Mouse (Mus musculus) induced T-regulatory cell, adult 2 months (primary cell): ENCODE results near the gene Pin1rt1.
A peak's percentile ranks its signal among the peaks of the same experiment; 100 is the strongest.

Experiments
- DNase-seq: peaks from one replicate; pipeline ENCODE4 v3.0.0-alpha.2; 2012; ENCODE audit warnings: low read depth

Pin1rt1 gene

DNA sequence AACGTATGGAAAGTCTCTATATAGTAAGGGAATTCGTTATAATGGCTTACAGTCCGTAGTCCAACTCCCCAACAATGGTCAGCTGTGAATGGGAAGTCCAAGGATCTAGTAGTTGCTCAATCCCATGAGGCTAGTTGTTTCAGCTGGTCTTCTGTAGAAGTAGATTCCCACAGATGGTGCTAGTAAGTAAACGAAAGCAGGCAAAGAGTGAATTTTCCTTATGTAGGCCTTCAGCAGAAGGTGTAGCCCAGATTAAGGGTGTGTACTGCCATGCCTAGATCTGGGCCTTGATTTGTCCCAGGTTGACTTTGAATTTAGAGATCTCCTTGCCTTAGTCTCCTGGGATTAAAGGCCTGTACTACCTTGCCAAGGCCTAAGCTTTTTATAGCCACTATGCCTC is at the start of gene Pin1rt1:
Gene Pin1rt1, minus strand, starts transcription at position 101 of the 400 bp plus-strand sequence.
- no peak for DNase-seq

DNA sequence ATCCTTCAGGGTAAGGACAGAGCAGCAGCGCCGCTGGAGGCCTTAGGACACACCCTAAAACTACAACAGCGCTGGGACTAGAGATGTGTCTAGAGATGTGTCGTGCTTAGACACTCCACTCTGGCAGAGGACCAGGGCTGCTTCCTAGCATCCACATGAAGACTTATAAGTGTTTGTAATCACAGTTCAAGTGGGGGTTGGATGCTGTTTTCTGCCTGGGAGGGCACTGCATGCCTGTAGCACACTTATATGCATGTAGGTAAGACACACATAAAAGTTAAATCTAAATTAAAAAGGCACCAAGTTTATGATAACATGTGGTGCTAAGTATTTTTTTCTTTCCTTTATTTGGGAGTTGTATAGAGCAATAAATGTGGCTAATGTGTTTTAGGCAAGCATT is 47.8 kb upstream of the Pin1rt1 start:
- DNase-seq: no peak

DNA sequence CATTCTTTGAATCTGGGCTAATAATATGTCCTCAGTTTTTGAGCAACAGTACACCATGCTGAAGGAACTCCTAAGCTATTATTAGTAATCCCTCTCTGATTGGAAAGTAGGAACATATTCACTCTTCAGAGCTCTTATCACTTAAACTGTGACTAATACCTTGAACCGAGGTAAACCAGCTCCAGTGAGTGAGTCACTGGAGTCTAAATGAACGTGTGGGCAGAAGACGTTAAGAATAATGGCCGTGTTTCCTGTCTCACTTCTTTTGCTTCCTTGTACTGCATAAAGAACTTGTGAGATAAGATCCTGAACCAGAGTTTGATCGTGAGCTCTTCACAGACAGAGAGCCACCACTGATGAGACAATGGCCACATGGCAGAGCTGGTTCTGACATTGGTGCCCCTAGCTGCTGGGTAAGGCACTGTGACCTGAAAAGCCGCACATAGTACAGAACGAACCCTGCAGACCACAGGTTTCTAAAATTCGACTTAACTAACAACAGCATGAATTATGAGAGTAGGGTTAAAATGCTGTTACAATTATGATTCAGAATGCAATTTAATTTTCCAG is 47.0 kb upstream of the Pin1rt1 start:
- peak; percentile 34 for DNase-seq

DNA sequence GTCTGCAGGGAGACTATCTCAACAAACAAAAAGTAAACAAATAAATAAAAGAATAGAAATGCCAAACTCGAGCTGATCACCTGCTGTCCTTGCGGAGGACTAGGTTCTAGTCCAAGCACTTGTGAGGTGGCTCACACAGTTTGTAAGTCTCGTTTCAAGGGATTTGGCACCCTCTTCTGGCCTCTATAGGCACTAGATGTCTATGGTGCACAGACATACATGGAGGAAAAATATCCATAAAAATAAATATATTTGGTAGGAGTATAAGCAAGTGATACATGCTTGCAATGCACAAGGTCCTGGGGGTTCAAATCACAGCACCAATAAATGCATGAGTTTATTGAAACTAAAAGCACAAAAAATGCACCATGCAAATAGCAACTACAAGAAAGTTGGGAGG is 34.4 kb upstream of the Pin1rt1 start:
- DNase-seq: peak; percentile 17

DNA sequence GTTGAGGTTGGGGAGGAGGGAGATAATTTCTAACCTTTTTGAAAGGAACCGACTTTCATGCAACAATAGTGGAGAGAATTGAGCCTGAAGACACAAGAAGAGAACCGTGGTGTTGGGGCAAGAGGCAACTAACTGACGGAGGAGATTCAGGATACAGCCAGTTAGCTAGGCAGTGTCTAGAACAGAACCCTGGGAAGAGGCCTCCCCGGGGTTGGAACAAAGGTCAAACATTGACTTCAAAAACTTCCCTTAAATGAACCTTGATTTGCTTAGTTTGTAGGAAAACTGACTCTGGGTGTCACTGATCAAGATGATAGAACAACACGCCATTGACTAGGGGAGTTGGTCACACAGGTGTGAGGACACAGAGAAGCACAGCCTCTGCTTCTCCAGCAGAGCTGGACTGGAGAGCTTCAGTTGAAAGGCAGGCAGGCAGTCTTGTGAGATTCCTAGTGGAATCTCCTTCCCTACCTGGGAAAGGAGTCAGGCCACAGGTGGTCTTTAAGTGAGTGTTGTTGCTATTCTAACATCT is 32.5 kb upstream of the Pin1rt1 start:
- no peak for DNase-seq

DNA sequence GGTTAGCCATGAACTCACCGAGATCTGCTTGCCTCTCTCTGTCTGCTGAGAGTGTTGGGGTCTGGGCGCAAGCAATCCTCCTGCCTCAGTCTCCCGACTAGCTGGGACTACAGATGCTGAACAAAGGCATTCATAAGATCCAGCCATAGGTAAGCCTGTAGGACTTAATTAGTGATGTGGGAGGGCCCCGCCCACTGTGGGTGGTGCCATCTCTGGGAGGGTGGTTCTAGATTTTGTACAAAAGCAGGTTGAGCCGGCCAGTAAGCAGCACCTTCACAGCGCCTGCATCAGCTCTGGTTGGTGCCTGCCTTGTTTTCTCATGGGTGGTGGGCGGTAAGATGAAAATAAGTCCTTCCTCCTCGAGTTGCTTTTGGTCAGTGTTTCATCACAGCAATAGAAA is 30.1 kb upstream of the Pin1rt1 start:
- DNase-seq: no peak

DNA sequence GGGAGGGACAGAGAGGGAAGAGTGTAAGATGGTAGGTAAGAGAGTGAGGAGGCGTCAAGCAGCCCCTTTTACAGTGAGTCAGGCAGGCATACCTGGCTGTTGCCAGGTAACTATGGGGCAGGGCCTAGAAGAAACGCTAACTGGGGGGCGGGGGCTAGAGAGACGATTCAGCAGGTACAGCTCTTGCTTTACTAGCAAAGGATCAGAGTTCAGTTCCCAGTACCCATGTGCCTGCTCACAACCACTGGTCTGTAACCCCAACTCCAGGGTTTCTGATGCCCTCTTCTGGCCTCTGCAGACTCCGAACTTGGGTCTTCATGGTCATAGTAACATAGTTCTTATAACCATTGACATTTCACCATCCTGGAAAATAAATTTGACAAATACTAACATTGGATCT is 27.8 kb upstream of the Pin1rt1 start:
- no peak for DNase-seq

DNA sequence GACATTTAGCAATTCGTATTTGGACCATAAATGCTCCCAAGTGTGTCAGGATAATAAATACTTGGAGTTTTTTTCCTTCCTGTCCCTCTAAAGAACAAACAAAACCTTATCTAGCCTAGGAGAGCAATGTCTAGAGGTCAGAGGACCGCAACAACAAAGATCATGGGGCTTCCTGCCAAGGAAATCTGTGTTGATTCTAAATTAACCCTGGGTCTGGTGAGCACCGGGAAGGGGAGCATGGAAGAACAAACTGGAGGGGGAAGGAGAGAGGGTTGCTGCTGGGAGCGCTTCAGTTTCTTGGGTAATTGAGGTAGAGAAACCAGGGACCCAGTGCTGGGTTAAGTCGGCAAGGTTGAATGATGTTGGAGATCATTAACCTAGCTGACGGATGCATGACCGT is 27.0 kb upstream of the Pin1rt1 start:
- no peak for DNase-seq

DNA sequence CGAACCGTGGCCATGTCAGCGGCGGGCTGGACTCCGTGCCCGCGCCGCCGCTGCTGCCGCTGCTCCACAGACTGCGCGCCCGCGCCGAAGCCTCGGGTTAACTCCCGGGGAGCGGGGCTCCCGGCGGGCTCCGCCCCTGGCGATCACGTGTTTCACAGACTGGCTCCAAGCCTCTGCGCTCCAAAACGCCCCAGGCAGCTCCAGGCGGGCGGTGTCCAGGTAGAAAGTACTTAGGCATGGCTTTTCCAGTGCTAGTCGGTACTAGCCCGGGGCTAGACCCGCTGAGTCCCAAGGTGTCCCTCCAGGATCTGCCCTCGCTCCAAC is 26.5 kb upstream of the Pin1rt1 start, which contains the start of gene Depdc7:
Gene Depdc7, minus strand, starts transcription at position 138 of the 324 bp plus-strand sequence.
- DNase-seq: peak; percentile 35

DNA sequence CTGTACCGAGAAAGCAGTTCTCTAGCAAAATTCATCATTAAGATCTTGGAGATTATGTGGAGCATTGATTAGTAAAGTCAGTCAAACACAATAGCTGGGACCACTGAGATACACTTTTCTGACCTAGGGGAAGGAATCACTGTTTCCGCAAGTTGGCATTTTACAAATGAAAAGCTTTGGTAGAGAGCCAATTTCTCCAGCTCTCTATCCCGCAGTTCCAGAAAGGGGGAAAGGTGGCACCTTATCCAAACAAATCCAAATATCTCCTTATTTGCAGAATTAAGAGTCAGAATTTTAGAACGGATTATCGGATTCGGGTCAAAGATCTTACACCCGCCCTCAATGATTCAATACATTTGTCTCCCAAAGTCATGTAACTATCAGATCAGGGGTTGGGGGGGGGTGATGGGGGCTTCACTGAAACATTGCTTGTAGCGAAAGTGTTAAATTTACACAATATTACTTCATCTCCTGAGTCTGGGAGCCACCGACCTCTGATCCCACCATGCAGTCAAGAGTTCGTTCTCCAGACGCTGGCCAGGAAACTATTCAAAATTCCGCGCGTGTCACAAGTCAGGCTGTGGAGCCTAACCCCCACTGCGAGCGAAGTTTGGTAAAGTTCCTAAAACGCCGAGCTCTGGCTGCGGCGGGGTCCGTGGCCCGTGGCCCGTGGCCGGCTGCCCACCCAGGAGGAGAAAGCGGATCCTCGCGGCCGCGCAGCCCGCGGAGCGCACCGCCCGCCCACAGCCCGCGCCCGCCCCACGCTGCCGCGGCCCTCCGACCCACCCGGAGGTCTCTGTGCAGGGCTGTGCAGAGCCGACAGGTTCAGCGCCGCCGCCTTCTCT is 25.9 kb upstream of the Pin1rt1 start:
- DNase-seq: no peak

DNA sequence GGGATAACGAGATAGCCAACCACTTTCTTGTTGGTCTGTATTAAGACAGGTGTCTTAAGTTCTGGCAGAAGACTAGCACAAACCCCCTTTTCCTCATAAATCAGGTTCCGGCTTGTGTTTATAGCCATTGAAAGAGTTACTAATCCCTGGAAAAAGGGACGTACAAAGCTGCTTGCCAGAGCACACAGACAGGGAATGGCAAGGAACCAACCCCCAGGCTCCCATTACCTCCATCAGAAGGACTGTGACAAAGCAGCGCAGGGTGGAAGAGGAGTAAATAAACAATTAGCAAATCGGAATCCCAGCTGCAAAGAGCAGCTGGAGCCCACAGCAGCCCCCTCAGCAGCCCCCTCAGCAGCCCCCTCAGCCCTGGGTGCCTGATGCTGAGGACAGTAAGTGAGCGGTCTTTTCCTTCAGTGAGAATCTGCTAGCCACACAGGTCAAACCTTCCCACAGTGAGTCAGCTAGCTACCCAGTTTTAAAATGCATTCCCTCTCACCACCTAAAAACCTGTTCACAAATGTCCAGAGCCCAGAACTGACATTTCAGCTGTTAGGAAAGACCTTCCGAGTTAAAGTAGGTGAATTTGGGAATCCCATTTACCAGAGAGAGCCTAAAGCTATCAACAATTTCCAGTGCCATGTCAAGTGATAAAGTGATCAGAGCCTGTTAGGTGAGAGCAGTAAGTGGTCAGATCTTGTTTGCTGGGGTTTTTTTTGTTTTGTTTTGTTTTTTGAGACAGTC is 25.0 kb upstream of the Pin1rt1 start:
- DNase-seq: no peak

DNA sequence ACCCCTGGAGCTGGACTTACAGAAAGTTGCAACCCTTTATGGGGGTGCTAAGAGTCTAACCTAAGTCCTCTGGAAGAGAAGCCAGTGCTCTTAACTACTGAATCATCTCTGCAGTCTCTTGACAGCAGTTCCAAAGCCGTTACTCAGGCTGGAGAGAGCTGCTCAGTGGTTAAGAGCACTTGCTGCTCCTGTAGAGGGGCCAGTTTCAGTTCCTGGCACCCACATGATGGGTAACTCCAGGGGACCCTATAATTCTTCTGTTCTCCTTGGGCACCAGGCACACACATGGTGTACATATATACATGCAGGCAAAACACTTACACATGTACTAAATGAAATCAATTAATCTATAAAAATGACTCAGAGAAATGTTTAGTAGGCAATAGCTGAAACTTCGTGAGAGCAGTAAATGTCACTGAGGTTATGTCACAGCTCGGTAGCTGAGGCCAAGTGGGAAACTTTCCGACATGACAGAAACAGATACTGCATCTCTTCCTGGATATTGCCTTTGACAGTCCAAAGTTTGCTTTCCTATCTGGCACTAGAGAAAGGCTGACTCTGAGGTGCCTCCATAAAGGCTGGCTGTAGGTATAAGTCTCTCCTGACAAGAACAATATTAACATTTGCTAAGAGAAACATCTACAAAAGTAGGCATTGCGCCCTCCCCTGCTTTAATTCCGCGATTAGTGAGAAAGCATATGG is 24.2 kb upstream of the Pin1rt1 start:
- no peak for DNase-seq

DNA sequence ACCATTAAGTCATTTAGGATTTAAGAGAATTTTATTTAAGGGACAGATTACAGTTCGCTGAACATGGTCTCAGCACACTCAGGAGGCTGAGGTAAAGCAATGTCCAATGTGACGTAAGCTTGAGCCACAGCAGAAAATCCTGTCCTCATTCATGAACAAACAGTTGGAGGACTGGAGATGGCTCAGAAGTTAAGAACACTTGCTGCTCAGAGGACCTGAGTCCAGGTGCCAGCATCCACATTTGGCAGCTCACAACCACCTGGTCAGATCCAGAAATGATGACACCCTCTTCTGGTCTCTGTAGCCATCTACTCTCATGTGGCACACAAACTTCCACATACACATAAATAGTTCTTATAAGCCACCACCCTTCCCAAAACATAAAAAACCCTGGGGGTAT is 23.5 kb upstream of the Pin1rt1 start:
- DNase-seq: no peak

DNA sequence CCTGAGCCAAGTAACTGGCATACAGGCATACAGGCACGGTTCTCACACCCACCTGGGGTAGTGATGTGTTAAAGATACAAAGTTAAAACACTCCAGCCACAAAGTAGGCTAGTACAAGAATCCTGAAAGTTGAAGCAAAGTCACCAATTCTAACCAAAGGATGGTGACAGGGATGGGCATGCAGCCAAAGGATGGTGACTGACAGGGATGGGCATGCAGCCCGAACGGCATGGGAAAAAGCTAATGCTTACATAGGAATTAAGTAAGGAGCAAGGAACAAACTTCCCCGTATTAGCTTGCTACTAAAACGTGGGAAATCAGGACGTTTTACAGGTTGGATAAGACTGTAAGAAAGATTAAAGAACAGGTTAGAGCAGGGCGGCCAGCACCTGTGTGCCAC is 20.1 kb upstream of the Pin1rt1 start:
- DNase-seq: no peak

DNA sequence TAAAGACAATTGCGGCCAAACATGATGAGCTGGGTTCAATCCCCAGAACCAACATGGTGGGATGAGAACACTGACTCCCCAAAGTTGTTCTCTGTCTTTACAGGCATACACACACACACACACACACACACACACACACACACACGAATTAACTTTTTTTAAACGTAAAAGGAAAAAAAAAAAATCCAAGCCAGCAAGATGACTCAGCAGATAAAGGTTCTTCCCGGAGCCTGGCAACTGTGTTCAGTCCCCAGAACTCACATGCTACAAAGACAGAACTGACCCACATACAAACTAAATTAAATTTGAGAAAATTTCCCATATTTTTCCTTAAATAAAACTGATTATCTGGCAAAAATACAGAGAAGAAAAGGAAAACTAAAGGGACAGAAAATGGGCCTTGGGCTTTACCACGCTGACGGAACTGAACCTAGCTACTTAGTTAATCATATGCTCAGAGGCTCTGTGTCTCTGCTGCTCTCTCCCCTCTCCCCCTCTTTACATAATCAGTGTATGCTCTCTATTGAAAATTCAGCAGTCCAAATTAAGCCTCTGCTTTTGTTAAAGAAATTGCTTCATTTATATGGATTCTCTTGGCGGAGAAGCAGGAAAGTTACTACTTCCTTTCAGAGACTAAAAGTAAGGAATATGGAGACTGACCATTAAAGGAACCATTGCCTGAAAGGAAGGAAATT is 16.5 kb upstream of the Pin1rt1 start:
- DNase-seq: no peak

DNA sequence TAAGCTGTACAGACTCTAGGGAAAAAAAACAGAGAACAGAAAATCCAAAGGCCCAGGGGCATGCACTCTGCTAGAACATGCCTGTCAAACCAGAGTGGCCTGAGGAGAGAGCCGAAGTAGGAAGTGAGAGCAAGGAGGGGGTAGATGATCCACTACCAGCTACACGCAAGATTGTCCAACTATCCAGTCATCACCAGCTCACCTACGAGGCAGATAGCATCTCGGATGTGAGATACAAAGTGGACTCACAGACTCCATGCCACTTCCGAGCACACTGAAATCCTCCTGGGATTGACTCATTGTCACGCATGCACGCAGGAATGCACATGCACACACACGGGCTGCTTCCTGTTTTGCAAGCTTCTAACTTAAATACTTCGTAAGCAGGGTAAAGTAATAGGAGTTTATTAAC is 15.9 kb upstream of the Pin1rt1 start:
- DNase-seq: no peak

DNA sequence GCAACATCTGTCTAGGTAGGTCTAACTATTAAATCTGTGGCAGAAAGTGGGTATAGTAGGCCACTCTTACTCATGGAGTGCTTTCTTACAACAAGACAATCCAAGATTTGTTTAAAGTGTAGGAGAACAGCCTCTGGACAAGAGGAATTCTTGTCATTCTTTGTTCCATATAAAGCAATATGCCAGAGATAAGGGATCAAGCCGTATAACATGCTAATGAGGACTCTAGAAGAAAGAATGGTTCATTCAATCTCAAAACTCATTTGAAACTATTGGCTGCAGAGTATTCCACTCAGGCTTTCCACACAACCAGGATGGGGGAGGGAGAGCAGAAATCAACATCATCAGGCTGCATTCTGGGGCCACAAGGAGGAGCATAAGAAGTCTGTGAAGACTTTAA is 11.2 kb upstream of the Pin1rt1 start:
- DNase-seq: no peak

DNA sequence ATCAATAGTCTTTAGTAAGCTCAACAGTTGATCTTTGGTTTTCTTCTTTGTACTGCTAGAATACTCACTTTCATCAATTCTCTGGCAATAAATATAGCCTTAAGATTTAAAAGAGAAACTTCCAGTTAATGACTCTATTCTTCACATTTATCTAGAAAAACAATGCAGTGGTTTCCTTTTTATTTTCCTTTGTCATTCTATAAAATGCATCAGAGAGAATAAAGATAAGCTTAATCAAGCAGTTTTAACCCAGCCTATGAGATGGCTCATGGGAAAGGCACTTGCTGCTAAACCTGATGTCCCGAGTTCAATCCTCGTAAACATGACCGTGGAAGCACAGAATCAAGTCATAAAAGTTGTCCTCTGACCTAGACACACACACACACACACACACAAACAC is 5.8 kb upstream of the Pin1rt1 start:
- no peak for DNase-seq

DNA sequence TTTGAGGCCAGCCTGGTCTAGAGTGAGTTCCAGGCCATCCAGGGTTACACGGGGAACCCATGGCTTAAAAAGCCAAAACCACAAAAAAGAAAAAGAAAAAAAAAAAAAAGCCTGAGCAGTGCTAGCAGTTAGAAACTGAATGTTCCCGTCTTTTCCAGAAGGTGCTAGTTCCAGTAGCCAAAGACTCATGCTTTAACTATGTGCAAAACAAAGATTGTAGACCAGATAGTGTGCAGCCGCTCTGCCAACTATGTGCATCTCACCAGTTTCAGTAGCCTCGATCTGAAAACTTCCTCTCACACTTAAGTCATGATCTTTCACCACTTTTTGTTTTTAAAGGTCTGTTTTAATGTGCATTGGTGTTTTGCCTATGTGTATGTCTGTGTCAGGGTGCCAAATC is 1.6 kb upstream of the Pin1rt1 start:
- DNase-seq: no peak

DNA sequence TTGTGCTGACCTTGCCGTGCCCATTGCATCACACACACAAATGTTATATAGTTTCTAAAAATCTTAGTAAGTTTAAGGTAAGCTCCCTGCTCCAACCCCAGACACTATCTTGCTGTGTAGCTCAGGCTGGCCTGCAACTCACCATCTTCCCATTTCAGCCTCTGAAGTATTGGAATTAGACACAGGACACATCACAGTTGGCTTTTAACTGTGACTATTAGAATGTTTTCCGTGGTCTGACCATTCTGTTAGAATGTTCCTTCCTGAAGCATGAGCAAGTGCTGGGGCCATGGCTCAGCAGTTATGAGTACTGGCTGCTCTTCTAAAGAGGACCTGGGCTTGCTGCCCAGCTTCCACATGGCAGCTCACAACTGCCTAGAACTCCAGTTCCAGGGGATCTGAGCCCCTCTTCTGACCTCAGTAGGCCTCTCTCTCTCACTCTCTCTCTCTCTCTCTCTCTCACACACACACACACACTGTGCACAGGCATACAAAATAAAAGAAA is 1.1 kb upstream of the Pin1rt1 start:
- no peak for DNase-seq

DNA sequence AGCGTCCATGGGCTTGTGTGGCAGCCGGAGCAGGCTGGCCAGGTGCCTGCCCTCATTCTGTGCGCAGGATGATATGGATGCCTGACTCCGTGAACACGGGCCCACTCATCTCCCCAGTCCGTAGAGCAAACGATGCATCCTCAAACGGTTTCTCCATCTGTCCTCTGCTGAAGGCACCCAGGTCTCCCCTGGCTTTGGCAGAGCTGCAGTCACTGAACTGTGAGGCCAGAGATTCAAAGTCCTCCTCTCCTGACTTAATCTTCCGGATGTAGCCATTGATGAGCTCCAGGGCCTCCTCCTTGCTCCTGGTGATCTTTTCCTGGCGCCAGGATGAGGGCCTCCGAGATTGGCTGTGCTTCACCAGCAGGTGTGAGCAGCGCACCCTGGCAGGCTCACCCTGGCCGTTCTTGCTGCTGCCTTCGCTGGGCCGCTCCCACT is 1.9 kb downstream of the Pin1rt1 start:
- no peak for DNase-seq

DNA sequence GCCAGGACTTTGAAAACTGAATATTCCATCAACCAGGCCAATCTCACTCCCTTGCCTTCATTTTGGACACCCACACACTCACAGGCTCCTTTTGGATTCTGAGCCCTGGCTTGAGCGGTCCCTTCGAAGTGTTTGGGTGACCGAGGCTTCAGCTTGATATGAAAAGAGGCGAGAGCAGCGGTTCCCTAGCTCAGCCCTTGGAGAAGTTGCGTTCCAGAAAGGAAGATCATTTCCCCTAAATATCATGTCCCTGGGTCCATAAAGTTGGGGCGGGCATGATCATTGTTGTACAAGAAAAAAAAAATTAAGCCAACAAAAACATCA is 3.7 kb downstream of the Pin1rt1 start:
- DNase-seq: no peak
